In the genomic region with DNA sequence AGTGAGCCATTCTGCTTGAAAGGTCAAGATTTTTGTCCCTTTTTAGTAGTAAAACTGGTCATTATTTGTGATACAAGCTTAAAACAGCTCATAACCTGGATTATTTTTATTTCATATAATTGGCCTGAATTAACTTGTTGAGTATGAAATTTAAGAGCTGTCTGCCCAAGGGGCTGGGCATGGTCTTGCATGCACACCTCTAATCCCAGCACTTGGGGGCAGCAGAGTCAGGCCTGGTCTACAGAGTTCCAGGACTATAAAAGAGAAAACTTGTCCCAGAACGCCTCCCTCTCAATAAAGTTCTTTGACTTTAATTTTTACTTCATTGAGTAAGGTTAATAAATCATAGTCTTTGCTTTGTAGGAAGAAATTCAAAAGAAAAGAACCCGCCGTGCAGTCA, we compare ENCODE assay signal across 8 mouse cellular contexts. TPM values are rescaled to one million over a fixed set of nuclear protein-coding genes. Genes with fewer than 3 reads are reported as not detected.
DNase-seq lines count a peak whose midpoint lies in the region; ATAC-seq and TF ChIP-seq lines count a peak whose summit lies in the region.
"Had no signal": no experiment of that assay in that cellular context is flagged by ENCODE, and none has a peak within 500 bp of the region (broad histone marks: within the 10 kb centered on the region; RNA-seq: fewer than 3 reads in every experiment).

No protein-coding gene starts in this region.

- no peak overlapping the region for H3K9ac ChIP-seq in hindbrain, embryonic 14.5 days
- H3K9ac ChIP-seq in hindbrain, embryonic 12.5 days, result no peak overlapping the region
- H3K9ac ChIP-seq in hindbrain, postnatal 0 days (replicated peaks; ENCODE audit: low read length), result no peak overlapping the region

- H3K36me3 ChIP-seq in hindbrain, embryonic 14.5 days (replicated peaks; ENCODE audit: control insufficient read depth, insufficient read depth), result peaks cover 48% of the 10 kb centered on the region
- peaks cover 40% of the 10 kb centered on the region for H3K36me3 ChIP-seq in hindbrain, embryonic 12.5 days
- peaks cover 22% of the 10 kb centered on the region for H3K36me3 ChIP-seq in hindbrain, postnatal 0 days (ENCODE audit: insufficient read depth, low read length)

- peaks cover 13% of the 10 kb centered on the region for H3K4me1 ChIP-seq in hindbrain, embryonic 14.5 days (replicated peaks; ENCODE audit: control insufficient read depth, insufficient read depth, low read length)
- H3K4me1 ChIP-seq in hindbrain, embryonic 12.5 days, result peaks cover 9% of the 10 kb centered on the region
- peaks cover 7% of the 10 kb centered on the region for H3K4me1 ChIP-seq in hindbrain, postnatal 0 days (ENCODE audit: insufficient read depth, low read length)

- no peak overlapping the region for H3K4me3 ChIP-seq in hindbrain, embryonic 14.5 days (replicated peaks; ENCODE audit: low read length)
- H3K4me3 ChIP-seq in hindbrain, embryonic 12.5 days, result no peak overlapping the region
- H3K4me3 ChIP-seq in hindbrain, postnatal 0 days (ENCODE audit: low read length), result no peak overlapping the region
- H3K4me3 ChIP-seq: megakaryocyte, embryonic 14.5 days had no signal

- WGBS in hindbrain, embryonic 14.5 days, result 80% methylated on average over 3 of the region's 3 CpGs
- 84% methylated on average over 3 of the region's 3 CpGs for WGBS in hindbrain, embryonic 12.5 days
- 74% methylated on average over 3 of the region's 3 CpGs for WGBS in hindbrain, postnatal 0 days

- no peaks in the 10 kb centered on the region for H3K27me3 ChIP-seq in hindbrain, embryonic 14.5 days (ENCODE audit: control insufficient read depth, insufficient read depth, low read length)
- H3K27me3 ChIP-seq in hindbrain, embryonic 12.5 days, result no peaks in the 10 kb centered on the region
- H3K27me3 ChIP-seq in hindbrain, postnatal 0 days (ENCODE audit: insufficient read depth, low read length), result no peaks in the 10 kb centered on the region
- H3K27me3 ChIP-seq: megakaryocyte, embryonic 14.5 days had no signal

- TF ChIP-seq CTCF in hindbrain, postnatal 0 days (IDR thresholded peaks at IDR 0.05; ENCODE audit: low read depth), result peak; percentile 68

- no peak for ATAC-seq in hindbrain, embryonic 14.5 days (ENCODE audit: low FRiP score)
- ATAC-seq in hindbrain, embryonic 12.5 days (ENCODE audit: low FRiP score), result no peak
- ATAC-seq in hindbrain, postnatal 0 days, result no peak
- ATAC-seq in megakaryocyte progenitor cell, adult 5-6 weeks (replicated peaks; ENCODE audit: poor library complexity), result peak; percentile 26

- no peak overlapping the region for H3K27ac ChIP-seq in hindbrain, embryonic 14.5 days
- H3K27ac ChIP-seq in hindbrain, embryonic 12.5 days, result no peak overlapping the region
- H3K27ac ChIP-seq in hindbrain, postnatal 0 days, result no peak overlapping the region

- no peaks in the 10 kb centered on the region for H3K9me3 ChIP-seq in hindbrain, embryonic 14.5 days (ENCODE audit: control insufficient read depth, low read length)
- no peaks in the 10 kb centered on the region for H3K9me3 ChIP-seq in hindbrain, embryonic 12.5 days (replicated peaks)
- no peaks in the 10 kb centered on the region for H3K9me3 ChIP-seq in hindbrain, postnatal 0 days (ENCODE audit: low read length)
- H3K9me3 ChIP-seq: megakaryocyte, embryonic 14.5 days had no signal

- no peak overlapping the region for H3K4me2 ChIP-seq in hindbrain, embryonic 14.5 days (replicated peaks)
- no peak overlapping the region for H3K4me2 ChIP-seq in hindbrain, embryonic 12.5 days (replicated peaks)
- H3K4me2 ChIP-seq in hindbrain, postnatal 0 days (ENCODE audit: low read depth, low read length), result no peak overlapping the region

- DNase-seq in hindbrain, embryonic 14.5 days (ENCODE audit: low spot score), result peak; percentile 55
- peak; percentile 63 for DNase-seq in CD4-positive helper T cell, adult 2 months (ENCODE audit: low read depth, low spot score)
- peak; percentile 74 for DNase-seq in NIH3T3 (ENCODE audit: low read depth)
- DNase-seq in hindbrain, postnatal 0 days (ENCODE audit: low spot score), result peak; percentile 63
- no peak for DNase-seq in frontal cortex, postnatal 10 days (ENCODE audit: low spot score in 2 of 2)

RNA-seq across cellular contexts. Expression of a gene that starts 3.1 kb away (rescaled TPM):
- polyA plus RNA-seq in hindbrain, embryonic 14.5 days (2014; fragmentation: Nextera tagmentation; extraction: Ambion mirVana), result 493 and 568 TPM in 2 replicates
- polyA plus RNA-seq in hindbrain, embryonic 12.5 days (2016; fragmentation: Nextera tagmentation; extraction: Ambion mirVana), result 667 and 708 TPM in 2 replicates
- total RNA-seq in hindbrain, postnatal 0 days (2014; rRNA removed), result 160 and 172 TPM in 2 replicates
- polyA plus RNA-seq in hindbrain, postnatal 0 days (2015; fragmentation: Nextera tagmentation; extraction: Ambion mirVana), result 525 and 561 TPM in 2 replicates
- 1,404 and 1,464 TPM in 2 replicates for total RNA-seq in megakaryocyte progenitor cell, adult 5-6 weeks (2015)
- total RNA-seq in megakaryocyte progenitor cell, adult 5-6 weeks (2017), result 1,643 and 1,702 TPM in 2 replicates

RNA-seq across cellular contexts. Expression of a gene that starts 4.5 kb away (rescaled TPM):
- polyA plus RNA-seq in hindbrain, embryonic 14.5 days (2014; fragmentation: Nextera tagmentation; extraction: Ambion mirVana), result 24.8 and 26.0 TPM in 2 replicates
- 20.8 and 21.8 TPM in 2 replicates for polyA plus RNA-seq in hindbrain, embryonic 12.5 days (2016; fragmentation: Nextera tagmentation; extraction: Ambion mirVana)
- total RNA-seq in hindbrain, postnatal 0 days (2014; rRNA removed), result 17.5 and 18.7 TPM in 2 replicates
- polyA plus RNA-seq in hindbrain, postnatal 0 days (2015; fragmentation: Nextera tagmentation; extraction: Ambion mirVana), result 16.4 and 17.7 TPM in 2 replicates
- total RNA-seq in megakaryocyte progenitor cell, adult 5-6 weeks (2015), result 37.2 and 38.2 TPM in 2 replicates
- 38.7 and 45.1 TPM in 2 replicates for total RNA-seq in megakaryocyte progenitor cell, adult 5-6 weeks (2017)

RNA-seq across cellular contexts. Expression of a gene that starts 34.5 kb away (rescaled TPM):
- polyA plus RNA-seq in hindbrain, embryonic 14.5 days (2014; fragmentation: Nextera tagmentation; extraction: Ambion mirVana), result 12.7 and 15.6 TPM in 2 replicates
- 16.5 and 19.5 TPM in 2 replicates for polyA plus RNA-seq in hindbrain, embryonic 12.5 days (2016; fragmentation: Nextera tagmentation; extraction: Ambion mirVana)
- total RNA-seq in hindbrain, postnatal 0 days (2014; rRNA removed), result 4.9 and 7.1 TPM in 2 replicates
- polyA plus RNA-seq in hindbrain, postnatal 0 days (2015; fragmentation: Nextera tagmentation; extraction: Ambion mirVana), result 5.8 and 7.0 TPM in 2 replicates
- 9.3 and 16.0 TPM in 2 replicates for total RNA-seq in megakaryocyte progenitor cell, adult 5-6 weeks (2015)
- total RNA-seq in megakaryocyte progenitor cell, adult 5-6 weeks (2017), result 13.4 and 33.3 TPM in 2 replicates

Comparison
In these comparisons a context has a peak if more than half of its experiments do, and no peak if none do; other contexts are left out.
1. DNase-seq: peak in hindbrain, embryonic 14.5 days (single experiment), CD4-positive helper T cell, adult 2 months (single experiment), NIH3T3 (single experiment) and hindbrain, postnatal 0 days (single experiment); none in frontal cortex, postnatal 10 days (0 of 2).